Mouse (Mus musculus) inflammation-experienced regulatory T-cells, adult 6 months (primary cell): ENCODE data around the gene Arhgap19. TPM values are rescaled to one million over a fixed set of nuclear protein-coding genes. Genes with fewer than 3 reads are reported as not detected.

Experiments
- ATAC-seq: one replicate; pipeline ENCODE4 v1.8.0; 2017
- polyA plus RNA-seq, 3 experiments: library from polyadenylated mRNA; unstranded; fragments of 100-300 nt; shearing (Covaris generic); gene quantifications; one replicate each; pipeline ENCODE4 v1.2.1; 2017

The Arhgap19 gene
- polyA plus RNA-seq, 3 experiments from 2014 or later, result 2.7 to 21.2 (median 2.7) TPM

GRCm38 (mm10) chr19:41831718-41832391, 30.0 kb upstream of the Arhgap19 start:
- ATAC-seq, result no peak

- no peak for ATAC-seq
These were observed 29.3 kb upstream of the Arhgap19 start for GRCm38 (mm10) chr19:41831101-41831570.

- ATAC-seq, result peak; percentile 60
These were observed 28.5 kb upstream of the Arhgap19 start for GRCm38 (mm10) chr19:41830106-41831031.

- peak; percentile 89 for ATAC-seq
These were observed 27.7 kb upstream of the Arhgap19 start, which contains the start of gene Frat1 for GRCm38 (mm10) chr19:41829381-41830105. Gene Frat1, plus strand, starts transcription at chr19:41829970.

GRCm38 (mm10) chr19:41828941-41829340, 27.1 kb upstream of the Arhgap19 start:
- no peak for ATAC-seq

DNA sequence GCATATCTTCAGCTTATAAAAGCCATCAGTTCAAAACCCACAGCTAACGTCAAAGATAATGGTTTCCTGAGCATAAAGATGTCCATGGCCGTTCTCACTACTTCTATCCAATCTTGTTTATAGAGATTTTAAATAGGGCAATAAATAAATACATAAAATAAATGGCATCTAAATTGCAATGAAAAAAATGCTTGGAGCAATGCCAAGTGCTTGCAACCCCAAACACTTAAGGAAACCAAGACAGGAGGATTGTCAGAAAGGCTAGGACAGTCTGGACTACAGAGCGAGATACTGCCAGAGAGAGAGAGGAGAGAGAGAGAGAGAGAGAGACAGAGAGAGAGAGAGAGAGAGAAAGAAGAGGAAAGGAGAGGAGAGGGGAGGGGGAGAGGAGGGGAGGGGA, 24.7 kb upstream of the Arhgap19 start:
- ATAC-seq, result no peak

- no peak for ATAC-seq
These were observed 23.1 kb upstream of the Arhgap19 start for GRCm38 (mm10) chr19:41824950-41825349.

- ATAC-seq, result no peak
These were observed 20.7 kb upstream of the Arhgap19 start for GRCm38 (mm10) chr19:41822589-41822988.

- no peak for ATAC-seq
These were observed 19.6 kb upstream of the Arhgap19 start for GRCm38 (mm10) chr19:41821436-41821835.

DNA sequence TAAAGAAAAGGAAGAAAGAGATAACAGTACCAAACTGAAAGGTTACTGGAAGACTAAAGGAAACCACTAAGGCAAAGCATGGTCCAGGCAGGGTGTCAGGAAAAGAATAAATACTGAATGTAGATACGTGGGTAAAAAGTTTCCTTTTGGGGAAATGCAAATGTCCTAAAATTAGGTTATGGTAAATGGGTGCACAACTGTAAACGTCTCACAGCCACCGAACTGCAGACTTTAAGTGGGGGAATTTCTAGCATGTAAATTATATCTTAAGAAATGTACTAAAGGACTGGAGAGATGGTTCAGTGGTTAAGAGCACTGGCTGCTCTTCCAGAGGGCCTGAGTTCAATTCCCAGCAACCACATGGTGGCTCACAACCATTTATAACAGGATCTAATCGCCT, 16.9 kb upstream of the Arhgap19 start:
- no peak for ATAC-seq

- no peak for ATAC-seq
These were observed 15.5 kb upstream of the Arhgap19 start for GRCm38 (mm10) chr19:41817325-41817724.

- no peak for ATAC-seq
These were observed 15.1 kb upstream of the Arhgap19 start for GRCm38 (mm10) chr19:41816915-41817314.

- ATAC-seq, result no peak
These were observed 14.6 kb upstream of the Arhgap19 start for GRCm38 (mm10) chr19:41816410-41816809.

DNA sequence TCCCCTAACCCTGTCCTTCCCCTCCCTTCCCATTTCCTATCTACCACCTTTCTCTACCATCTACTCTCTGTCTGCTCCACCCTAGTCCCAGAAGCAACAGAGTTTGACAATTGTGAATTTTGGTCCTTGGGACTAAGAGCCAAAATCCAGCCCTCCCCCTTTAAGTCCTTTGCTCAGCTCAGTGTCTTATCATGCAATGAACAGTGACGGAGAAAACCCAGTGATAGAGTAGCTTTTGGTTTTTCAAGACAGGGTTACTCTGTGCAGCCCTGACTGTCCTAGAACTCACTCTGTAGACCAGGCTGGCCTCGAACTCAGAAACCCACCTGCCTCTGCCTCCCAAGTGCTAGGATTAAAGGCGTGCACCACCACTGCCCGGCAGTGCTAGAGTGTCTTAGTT, 11.5 kb upstream of the Arhgap19 start:
- ATAC-seq, result no peak

- no peak for ATAC-seq
These were observed 10.7 kb upstream of the Arhgap19 start for GRCm38 (mm10) chr19:41812525-41812924.

DNA sequence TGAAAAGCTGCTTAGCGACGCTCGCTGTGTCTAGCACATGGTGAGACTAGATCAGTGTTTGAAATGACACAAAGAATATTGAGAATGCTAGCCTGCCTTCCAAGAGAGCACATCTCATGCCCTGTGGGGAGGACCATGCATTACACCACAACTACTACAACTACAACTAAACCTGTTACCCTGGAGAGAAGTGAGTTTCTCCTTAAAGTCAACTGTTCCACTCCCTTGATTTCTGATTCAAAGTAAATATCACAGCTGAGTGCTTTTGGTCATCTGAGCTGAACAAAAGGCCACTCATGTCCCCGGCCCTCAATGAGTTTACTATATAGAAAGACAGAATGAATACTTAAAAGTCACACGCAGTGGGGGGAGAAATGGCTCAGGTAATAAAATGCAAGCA, 8.2 kb upstream of the Arhgap19 start:
- ATAC-seq, result no peak

GRCm38 (mm10) chr19:41808104-41808634, 6.3 kb upstream of the Arhgap19 start:
- no peak for ATAC-seq

GRCm38 (mm10) chr19:41807497-41807896, 5.7 kb upstream of the Arhgap19 start:
- no peak for ATAC-seq

- no peak for ATAC-seq
These were observed 4.0 kb upstream of the Arhgap19 start for GRCm38 (mm10) chr19:41805831-41806230.

GRCm38 (mm10) chr19:41803322-41803721, 1.5 kb upstream of the Arhgap19 start:
- no peak for ATAC-seq

- ATAC-seq, result peak; percentile 1
These were observed 683 bp downstream of the Arhgap19 start for GRCm38 (mm10) chr19:41800986-41801741.

DNA sequence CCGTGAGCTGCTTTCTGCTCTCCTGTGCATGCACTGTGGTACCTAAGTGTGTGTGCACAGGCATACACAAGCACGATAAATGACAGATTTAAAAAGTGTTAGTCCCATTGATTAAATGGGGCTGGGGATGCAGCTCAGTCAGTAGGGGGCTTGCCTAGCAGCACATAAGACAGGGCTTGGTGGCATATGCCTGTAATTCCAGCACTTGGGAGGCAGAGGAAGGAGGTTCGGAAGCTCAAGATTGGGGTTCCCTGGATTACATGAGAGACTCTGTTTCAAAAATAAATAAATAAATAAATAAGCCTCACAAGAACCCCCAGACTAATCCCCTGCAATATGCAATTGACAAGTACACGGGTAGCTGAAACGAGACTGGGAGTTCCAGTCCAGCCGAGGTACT, 1.4 kb downstream of the Arhgap19 start:
- no peak for ATAC-seq
